Mouse (Mus musculus) layer of hippocampus, adult 9-10 months (tissue): ENCODE measurements at regions not wholly inside any gene's neighbourhood (a gene's known extent, or its start where the extent isn't known, plus 50 kb on each side); places are given as distances from the start of the nearest gene placed in this dataset.
"Not testable (repeated sequence)": the region's sequence is repeated elsewhere in the genome, so short reads cannot be mapped to it uniquely, and the experiment has no call there.

Experiments used
- DNase-seq: peaks from one replicate; pipeline ENCODE4 v3.0.0; 2022; ENCODE audit warnings: low spot score

DNA sequence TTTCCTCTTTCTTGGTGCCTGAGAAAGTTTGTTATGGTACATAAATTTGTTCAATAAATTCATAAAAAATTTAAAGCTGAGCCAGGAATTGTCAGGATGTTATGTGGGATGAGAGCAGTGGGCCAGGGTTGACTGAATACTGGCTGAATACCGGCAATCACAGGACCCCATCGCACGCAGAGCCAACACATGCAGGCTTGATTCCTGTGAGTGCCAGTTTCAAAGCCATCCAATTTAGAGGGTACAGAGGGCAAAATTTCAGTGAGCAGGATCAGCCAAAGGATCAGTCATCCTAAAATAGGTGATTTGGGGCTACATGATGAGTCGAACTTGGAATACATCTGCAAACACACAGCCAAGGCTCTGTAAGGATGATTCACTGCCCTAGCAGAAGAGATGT lies 583.6 kb upstream of the Nectin3 start:
- no peak for DNase-seq

DNA sequence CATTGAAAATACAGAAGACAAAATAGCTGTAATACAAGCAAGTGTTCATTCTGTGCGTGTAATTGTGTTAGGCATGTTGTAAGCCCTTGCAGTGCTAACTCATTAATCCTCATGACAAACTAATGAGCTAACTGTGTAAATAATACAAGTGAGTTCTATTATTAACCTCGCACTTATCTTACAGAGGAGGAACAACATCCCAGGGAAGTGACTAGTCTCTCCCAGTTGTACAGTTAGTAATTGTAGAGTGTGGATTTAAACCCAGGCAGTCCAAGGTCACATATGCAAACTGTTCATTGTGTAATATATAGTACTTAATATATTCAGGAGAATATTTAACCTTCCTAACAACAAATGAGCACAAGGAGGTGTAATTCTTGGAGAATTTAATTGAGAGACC lies 582.0 kb upstream of the Nectin3 start:
- no peak for DNase-seq

DNA sequence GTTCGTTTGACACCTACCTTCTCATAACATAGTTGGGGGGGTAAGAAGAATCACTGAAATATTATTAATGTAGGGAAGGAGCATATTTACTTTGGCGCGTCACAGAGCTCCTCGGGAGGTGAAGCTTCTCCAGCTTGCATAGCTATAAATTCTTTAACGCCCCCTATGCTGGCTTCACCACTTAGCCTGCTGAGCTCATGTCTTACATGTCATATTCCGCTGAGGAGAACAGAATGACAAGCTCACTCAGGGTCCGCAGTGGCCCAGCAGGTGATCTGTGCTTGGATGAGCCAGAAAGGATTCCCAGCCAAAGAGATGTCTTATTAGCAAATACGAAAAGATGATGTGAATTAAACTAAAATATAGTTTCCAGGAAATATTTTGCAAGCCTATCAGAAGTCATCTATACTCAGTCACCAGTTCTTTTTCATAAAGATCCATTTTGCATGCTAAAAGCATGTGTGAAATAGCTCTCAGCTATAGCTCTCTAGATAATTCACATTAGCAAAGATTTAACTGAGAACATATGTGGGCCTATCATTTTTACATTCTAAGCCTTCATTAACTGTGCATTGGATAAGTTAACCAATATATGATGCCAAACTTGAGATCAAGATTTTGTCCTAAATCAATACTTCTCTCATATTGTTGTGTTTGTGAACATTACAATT lies 561.1 kb upstream of the Nectin3 start:
- DNase-seq, result no peak

DNA sequence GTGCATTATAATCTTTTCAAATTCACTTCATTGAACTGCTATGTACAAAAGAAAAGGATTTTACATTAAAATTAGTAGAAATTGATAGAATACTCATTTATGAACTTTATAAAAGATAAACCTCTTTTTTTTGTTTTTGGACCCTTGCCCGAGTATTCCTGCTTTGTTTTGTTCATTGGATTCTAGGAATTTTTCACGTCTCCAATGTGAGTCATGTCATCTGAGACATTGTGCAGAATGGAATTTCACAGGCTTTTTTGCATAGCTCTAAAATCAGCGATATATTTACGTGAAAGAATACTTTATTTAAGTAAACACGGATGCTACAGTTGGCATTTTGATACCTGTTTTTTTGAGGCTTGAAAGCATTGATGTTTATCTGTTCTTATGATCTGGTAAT lies 560.5 kb upstream of the Nectin3 start:
- DNase-seq, result no peak

DNA sequence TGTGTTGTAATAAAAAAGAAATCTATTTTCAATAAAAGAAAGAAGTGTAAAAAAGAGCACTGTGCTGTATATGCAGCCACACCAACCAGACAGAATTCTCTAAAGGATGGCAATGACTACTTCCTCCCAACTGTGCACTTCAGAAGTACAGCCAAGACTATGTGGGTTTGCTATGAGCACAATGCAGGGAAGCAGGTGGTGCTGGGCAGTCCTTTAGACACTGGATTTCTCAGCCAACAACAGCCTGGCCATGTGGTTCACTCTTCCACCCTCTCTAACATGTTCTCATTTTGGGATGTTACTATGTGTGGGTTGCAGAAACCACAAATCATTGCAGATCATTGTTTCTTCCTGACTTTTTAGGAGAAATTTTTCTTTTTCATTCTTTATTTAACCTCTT lies 527.6 kb upstream of the Nectin3 start:
- peak; percentile 6 for DNase-seq

DNA sequence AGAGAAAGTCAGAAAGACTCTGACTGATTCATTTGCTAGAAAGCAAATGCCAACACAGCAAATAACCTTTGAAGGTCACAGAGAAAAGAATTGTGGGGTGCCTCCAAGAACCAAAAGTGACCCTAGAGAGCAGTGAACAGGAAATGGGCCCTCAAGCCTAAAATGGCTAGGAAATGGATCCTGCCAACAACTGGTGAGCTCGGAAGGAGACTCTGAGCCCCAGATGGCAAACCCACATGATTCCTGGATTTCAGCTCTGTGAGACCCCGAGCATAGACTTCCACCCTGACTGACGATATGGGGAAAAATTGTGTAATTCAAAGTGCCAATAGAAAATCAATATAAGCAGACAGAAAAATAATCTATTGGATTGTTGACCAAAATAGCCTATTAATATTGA lies 519.2 kb upstream of the Nectin3 start:
- no peak for DNase-seq

DNA sequence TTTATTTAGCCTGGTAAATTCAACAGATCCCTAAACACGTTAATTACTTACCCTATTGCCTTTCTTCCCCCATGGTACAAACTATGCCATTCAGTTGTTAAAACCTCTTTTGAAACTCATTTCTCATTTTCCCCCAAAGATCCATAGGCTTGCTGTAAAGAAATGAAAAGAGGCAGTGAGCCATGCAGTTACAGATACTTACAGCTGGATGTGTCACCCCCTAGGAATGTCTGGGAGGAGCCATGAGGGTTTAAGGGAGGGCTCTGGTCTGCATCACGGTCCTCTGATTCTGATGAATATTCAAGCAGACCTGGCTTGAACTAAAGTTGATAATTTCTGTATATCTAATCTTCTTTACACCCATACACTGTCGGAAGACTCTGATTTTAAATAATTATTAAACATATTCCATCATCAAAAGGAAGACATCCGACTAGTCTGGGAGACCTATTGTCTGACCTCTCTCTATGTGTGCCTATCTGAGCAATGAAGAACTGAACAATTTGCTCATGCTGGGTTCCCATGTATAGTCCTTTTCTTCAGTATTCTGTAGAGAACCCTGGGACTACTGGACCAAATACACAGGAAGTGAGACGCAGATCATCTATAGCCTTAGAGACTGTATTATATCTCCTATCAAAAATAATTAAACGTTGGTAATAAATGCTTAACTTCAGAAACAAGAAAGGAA lies 484.7 kb upstream of the Nectin3 start:
- no peak for DNase-seq

DNA sequence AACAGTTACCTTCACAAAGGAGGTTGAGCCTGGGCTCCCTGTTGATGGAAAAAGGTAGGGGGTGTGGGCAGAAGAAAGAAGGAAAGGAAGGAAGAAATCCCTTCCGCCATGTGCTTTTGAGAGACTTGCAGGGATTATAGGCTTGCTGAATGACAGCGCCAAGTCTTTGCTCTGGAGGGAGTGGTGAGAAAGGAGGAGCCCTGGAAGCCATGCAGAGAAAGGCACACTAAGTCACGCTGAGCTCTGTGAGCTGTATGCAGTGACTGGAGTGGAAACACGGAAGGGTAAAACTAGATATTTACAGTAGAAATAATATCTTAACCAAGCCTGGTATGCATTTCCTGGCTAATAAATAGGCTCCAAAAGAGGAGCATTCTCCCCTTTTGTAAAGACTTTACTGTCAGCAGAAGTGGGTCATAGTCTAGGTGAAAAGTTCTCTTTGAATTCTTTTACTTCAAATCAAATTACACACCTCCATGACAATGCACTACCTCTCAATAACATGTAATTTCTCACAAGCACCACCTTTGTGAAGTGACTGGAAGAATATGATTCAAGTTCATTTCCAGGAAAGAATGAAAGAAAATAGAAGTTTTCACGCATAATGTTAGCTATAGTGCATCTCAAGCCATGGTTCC lies 484.1 kb upstream of the Nectin3 start:
- no peak for DNase-seq

DNA sequence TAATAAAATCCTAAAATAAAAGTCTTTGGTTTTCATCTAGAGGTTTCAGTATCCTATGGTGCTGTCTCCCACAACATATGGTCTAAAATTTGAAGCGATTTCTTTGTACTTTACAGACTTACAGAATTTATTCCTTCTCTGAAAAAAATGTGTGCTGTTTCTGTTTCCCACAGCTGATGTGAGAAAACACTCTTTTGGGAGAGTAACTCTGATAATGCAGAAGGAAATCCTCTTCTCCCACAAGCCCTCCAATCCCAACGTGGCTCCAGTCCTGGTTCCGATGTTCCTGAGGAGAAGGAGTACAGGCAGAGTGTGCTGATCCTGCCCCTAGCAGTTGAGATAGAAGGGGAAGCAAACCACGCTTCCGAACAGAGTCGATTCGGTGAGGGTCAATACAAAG lies 467.4 kb upstream of the Nectin3 start:
- no peak for DNase-seq

DNA sequence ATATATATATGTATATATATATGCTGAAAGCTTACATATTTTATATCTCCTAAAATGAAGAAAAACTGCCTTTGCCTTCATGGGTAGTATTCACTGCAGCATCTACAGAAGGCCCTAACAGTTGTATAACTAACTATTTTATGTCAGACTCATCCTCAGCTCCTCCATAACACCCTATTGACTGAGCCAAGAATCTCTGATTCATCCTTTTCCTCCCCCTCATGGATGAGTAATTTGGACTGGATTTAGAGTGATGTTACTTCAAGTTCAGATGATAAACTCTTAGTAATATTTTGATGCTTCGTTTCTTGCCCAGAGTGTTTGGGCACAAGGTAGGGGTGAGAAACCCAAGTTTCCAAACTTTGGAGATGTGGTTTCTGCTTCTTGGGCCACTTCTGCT lies 458.7 kb upstream of the Nectin3 start:
- DNase-seq, result no peak

DNA sequence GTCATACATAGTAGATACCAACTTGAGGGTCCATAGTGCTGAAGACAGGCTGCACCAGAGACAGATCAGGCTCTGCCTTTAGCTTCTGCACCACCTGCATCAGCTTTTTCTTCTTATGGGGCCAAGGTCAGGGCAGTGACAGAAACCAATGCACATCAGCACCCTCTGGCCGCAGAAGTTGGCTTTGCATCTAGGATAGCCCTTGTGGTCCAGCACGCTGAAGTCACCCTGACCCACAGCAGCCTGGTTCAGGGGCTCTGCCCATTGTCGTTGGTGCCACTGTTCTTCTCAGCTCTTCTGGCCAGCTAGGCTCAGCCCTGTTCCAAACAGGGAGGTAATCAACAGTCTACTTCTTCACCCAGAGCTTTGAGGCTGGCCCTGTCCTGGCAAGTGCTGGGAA lies 427.7 kb upstream of the Nectin3 start:
- DNase-seq, result no peak

DNA sequence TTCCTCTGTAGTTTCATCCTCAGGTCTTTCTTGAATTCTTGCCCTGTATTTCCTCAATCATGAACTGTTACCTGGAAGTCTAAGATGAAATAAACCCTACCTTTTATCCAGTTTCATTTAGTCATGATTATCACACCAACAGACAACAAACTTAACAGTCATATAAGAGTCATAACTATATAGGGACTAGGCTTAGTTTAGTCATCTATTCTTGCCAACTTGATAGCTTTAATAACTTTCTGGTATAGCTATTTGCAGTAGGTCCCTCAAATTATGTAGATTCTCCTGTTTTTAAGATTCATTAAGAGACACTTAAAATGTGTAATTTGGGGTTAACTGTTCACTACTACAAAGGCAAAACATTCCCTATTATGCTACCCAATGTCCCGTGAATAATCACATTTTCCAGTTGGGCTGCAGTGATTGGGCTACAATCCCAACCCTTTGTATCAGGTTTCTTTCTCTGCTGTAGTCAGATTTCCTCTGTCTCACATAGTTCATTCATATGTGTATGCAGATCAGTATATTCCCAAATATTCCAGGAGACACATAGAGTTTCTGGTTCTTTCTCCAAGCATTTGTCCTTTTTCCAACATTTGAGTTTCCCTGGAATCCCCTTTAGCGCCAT lies 396.4 kb upstream of the Nectin3 start:
- no peak for DNase-seq

DNA sequence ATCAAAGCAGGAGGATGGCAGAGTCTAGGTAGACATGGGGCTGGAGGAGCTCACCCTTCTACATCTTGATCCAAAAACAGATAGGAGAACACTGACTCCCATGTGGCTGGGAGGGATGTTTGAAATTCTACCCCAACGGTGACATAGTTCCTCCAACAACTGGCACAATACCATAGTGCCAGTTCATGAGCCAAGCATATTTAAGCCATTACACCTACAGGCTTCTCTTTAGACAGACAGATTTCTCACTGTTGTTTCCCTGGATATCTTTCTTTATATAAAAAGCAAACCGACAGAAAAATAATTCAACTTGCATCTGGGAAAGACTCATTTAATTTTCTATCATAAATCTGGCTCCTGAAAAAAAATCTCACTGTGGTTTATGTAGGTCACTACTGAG lies 380.4 kb upstream of the Nectin3 start:
- no peak for DNase-seq

DNA sequence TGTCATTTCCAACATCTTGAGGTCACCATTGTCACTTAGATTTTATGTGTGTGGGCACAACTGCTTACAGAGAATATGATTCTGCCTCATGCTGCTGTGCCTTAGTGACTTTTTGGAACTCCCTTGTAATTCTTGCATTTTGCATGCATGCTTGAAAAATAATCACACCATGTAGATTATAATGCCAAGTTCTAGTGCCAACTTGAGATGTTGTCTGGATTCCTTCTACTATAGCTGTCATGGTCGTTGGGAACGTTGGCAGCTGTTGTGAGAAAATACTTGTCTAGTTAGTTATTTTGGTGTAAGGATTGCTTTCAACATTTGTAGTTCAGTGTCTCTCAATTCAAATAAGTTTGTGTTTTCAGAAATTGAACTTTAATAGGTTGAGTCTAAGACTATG lies 365.6 kb upstream of the Nectin3 start:
- no peak for DNase-seq

DNA sequence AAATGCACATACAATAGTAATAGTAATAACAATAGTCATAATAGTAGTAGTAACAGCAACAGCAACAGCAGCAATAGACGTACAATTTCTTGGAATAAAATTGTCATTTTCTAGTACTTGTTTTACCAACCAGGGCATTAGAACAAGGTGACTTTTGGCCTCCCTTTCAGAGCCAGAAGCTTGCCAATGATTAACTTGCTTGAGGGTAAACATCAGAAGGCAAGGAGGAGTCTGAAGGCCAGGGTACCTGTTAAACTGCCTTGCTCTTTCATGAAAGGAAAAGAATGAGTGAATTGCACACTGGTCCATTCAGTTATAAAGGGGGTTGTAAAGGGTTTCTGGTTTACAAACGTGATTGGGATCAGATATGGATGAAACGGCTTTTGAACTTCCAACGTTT lies 351.2 kb upstream of the Nectin3 start:
- DNase-seq, result no peak

DNA sequence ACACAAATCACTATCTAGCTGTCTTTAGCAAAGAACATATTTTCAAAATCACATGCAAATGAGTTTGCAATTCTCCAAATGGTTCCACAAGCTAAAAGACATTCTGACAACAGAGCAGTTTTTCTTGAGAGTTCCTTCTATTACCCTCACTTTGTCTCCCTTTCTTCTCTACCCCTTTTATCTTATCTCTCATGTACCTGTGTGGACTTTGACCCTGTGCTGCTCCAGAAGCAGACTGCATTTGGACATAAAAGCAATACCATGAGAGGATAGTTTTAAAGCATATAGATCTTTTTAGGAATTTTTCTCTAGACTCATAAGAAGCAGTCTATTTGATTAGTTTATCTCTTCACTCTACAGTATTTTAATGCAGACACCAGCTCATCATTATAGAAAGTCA lies 350.4 kb upstream of the Nectin3 start:
- DNase-seq, result no peak

DNA sequence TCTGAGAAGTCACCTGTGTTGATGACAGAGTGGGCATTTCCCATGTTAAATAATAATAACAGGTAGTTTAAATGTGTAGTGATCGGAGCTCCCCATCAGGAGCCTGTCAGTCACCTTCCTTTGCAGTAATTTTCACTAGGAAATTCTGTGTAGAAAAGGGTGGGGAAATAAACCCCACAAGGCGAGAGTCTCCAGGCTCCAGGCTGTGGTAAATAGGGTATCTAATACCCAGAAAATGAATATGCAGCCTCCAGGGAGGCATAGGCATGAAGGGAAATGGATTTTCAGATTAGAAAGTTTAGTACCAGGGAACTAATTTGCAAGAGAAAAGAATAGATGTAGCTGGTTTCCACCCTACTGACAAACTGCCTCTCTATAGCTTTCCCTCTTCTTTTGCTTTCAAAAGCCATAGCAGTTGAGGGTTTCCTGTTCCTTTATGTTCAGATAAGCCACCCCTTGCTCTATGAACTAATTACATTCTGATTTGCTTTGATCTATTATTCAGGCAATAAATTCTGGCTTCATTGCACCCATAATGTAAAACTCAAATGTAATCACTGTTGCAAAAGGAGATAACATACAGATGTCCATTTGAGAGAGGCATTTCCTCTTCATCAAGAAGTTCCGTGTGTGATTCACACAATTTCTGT lies 349.5 kb upstream of the Nectin3 start:
- no peak for DNase-seq

DNA sequence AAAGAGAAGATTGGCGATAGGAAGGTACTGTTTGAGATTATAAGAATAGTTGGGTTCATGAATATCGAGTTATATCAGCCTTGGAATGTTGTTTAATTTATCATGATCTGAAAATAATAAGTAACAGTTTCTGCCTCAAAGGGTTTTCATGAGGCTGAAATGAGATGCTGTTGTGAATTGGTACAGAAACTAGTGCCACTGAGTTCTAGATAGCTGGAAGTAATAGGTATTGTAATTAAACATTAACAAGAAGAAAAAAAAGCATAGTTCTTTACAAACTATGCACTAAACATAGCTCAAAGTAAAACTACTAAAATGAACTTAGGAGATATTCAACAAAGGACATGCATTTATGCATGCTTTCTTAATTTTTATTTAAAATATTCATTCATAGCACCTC lies 342.9 kb upstream of the Nectin3 start:
- no peak for DNase-seq

DNA sequence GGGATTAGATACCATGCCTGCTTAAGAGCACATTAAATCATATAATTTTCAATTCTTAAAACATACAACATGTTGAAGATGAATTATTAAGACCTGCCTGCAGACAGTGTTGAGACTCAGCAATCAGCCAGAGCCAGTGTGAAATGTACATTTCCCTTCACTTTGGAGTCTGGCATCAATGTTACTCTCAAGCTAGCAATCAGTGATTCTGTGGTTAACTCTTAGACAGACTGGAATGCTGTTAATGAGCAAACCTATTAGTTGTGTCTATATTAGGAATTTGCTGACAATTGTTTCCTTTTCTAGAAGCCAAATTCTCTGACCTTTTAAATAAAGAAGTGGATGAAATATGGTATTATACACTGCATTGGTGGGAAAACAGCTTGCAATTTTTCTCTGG lies 342.4 kb upstream of the Nectin3 start:
- DNase-seq, result no peak

DNA sequence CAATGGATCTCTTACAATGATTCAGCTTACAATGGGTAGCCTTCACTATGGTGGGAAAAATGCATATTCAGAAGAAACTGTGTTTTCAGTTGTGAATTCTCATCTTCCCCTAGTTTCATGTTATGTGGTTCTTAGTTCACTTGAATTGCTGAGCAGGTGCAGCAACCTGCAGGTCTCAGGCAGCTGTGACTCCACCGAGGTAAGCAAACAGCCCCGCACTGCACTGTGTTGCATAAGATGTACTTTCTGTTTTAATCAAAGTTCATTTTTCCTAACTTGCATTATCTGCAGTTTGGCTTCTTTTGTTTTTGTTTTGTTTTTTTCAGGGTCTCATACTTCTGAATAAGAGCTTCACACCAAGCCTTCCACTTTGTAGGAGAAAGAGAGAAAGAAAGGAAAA lies 326.8 kb upstream of the Nectin3 start:
- no peak for DNase-seq

DNA sequence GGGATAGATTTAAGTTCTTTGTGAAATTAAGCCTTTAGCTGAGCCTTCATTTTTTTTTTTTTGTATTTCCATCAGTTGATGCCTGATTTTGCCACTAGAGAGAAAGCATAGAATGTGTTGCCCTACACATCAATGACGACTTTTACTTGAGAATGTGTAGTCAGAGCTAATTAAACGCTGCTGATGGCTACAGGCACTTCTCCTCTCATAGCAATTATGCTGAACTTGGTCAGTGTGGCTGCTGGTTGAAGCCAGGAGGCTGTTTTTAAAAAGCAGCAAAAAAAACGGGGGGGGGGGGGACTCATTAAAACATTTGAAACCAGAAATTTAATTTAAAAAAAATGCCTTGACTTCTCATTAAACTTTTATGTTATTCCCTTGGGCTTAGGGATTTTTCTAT lies 324.4 kb upstream of the Nectin3 start:
- DNase-seq, result no peak

DNA sequence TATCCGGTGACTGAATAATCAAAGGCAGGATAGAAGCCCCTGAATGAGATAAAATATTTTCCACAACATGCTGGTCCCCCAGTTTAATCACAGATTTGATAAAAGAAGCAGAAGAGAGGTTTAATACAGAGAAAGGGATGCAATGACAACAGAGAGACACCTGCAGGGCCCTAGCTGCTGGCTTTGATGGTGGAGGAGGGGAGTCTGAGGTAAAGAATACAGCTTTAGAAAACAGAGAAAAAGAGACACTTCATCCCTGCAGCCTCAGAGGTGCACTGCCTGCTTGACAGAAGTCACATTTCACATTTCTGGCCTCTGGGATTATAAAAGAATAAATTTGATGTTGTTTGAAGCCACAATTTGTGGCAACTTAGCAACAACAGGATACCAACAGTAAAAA lies 319.9 kb upstream of the Nectin3 start:
- no peak for DNase-seq

DNA sequence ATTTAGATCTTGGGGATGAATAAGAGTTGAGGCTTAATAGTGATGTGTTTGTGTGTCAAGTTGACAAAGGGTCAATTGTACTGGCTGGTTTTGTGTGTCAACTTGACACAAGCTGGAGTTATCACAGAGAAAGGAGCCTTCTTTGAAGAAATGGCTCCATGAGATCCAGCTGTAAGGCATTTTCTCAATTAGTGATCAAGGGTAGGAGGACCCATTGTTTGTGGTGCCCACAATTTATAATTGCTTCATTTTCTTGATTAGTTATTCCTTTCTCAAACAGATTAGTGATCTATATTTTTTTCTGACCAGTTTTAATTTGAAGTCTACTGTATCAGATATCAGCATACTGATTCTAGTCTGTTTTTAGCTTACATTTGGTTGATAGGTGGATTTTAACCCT lies 313.5 kb upstream of the Nectin3 start:
- not testable (repeated sequence) for DNase-seq
